Mouse (Mus musculus): ENCODE measurements around the gene Grsf1. TPM values are rescaled to one million over a fixed set of nuclear protein-coding genes. Genes with fewer than 3 reads are reported as not detected.

Grsf1 gene
- polyA plus RNA-seq, 1 experiment = 12.0 TPM

DNA sequence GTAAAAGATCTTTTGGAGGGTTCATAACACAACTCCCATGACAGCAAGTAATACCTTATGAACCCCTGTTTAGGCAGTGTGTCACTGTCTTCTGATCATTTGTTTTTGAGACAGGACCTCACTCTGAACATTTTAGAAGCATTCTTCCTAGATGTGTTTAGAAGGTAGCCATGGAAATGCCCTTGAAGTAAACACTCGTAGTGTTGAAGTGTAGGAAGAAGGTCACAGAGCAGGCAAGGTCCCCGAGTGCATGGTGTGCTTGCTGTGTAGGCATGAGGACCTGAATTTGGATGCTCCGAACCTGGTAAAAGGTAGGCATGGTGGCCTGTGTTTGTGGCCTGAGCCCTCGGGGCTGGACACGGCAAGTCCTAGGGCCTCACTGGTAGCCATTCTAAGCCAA, 44.4 kb downstream of the Grsf1 start:
- no peak for DNase-seq (ENCODE audit: low read depth in 1 of 2, low spot score in 2 of 2)
- H3K36me3 ChIP-seq (ENCODE audit: control insufficient read depth, insufficient read depth, low read length) = peaks cover 3% of the 10 kb centered on the region
- no peak overlapping the region for H3K4me3 ChIP-seq (ENCODE audit: extremely low read depth, insufficient read depth, insufficient read length)
- no peaks in the 10 kb centered on the region for H3K27me3 ChIP-seq (ENCODE audit: control insufficient read depth, insufficient read depth, low read length)
- H3K27ac ChIP-seq (ENCODE audit: insufficient read depth, low read length) = no peak overlapping the region; the same call in 1 of the 2 replicates
- TF ChIP-seq POLR2A (IDR thresholded peaks at IDR 0.05; ENCODE audit: low read depth, low read length) = no peak
- no peak for TF ChIP-seq CTCF (IDR thresholded peaks at IDR 0.05; ENCODE audit: extremely low read depth, insufficient read depth, insufficient read length, insufficient replicate concordance)
- 87% methylated on average over 5 of the region's 5 CpGs for WGBS
- no peaks in the 10 kb centered on the region for H3K4me1 ChIP-seq (ENCODE audit: control insufficient read depth, insufficient read depth, insufficient read length)

DNA sequence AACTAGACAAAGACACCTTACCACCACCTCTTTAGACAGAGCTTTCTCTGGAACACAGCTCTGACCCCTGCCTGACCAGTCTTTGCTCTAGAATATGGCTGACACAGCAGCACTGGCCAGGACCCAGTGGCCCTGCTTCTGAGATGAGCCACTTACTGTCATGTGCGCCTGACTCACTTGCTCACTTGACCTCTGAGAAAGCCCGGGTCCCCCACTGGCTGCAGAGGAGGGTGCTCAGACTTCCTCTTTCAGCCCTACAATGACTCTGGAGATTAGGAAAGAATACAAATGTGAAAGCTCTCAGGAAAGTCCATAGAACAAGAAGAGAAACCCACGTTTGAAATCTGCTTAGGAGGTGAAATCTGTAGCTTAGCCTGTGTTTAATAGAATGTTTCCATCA, 45.1 kb downstream of the Grsf1 start:
- Histone ChIP-seq H3K36me3 (ENCODE audit: control insufficient read depth, insufficient read depth, low read length) (peaks cover 3% of the 10 kb centered on the region), H3K4me3 (ENCODE audit: extremely low read depth, insufficient read depth, insufficient read length) (no peak overlapping the region), H3K27ac (ENCODE audit: insufficient read depth, low read length) (peak overlapping the region; percentile 38; the same call in 1 of the 2 replicates), H3K4me1 (ENCODE audit: control insufficient read depth, insufficient read depth, insufficient read length) (no peaks in the 10 kb centered on the region), H3K27me3 (ENCODE audit: control insufficient read depth, insufficient read depth, low read length) (no peaks in the 10 kb centered on the region)
- 30% methylated on average over 3 of the region's 3 CpGs for WGBS
- TF ChIP-seq POLR2A (IDR thresholded peaks at IDR 0.05; ENCODE audit: low read depth, low read length) (no peak), CTCF (IDR thresholded peaks at IDR 0.05; ENCODE audit: extremely low read depth, insufficient read depth, insufficient read length, insufficient replicate concordance) (no peak)
- DNase-seq (ENCODE audit: low read depth in 1 of 2, low spot score in 2 of 2) = peak in 1 of 2 experiments; percentile 11

DNA sequence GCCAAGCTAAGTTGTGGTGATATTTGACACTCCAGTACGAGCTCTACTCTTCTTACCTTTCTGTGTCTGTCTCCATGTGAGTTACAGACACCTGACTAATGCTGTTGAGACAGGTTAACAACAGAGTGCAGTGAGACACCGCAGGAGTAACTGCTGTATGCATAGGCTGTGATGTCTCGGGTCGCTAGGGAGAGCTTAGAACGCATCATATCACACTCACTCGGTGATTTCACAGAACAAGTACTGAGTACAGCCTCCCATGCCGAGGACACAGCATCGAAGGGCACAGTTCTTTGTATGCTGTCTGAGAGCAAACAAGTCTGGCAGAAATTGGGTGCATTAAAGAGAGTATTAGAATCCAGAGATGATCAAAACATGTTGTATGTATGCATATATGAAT, 46.0 kb downstream of the Grsf1 start:
- H3K27ac ChIP-seq (ENCODE audit: insufficient read depth, low read length) = no peak overlapping the region
- TF ChIP-seq POLR2A (IDR thresholded peaks at IDR 0.05; ENCODE audit: low read depth, low read length) (no peak), CTCF (IDR thresholded peaks at IDR 0.05; ENCODE audit: extremely low read depth, insufficient read depth, insufficient read length, insufficient replicate concordance) (no peak)
- 95% methylated on average over 8 of the region's 8 CpGs for WGBS
- H3K4me1 ChIP-seq (ENCODE audit: control insufficient read depth, insufficient read depth, insufficient read length) = no peaks in the 10 kb centered on the region
- H3K4me3 ChIP-seq (ENCODE audit: extremely low read depth, insufficient read depth, insufficient read length) = no peak overlapping the region
- no peak for DNase-seq (ENCODE audit: low read depth in 1 of 2, low spot score in 2 of 2)
- peaks cover 3% of the 10 kb centered on the region for H3K36me3 ChIP-seq (ENCODE audit: control insufficient read depth, insufficient read depth, low read length)
- no peaks in the 10 kb centered on the region for H3K27me3 ChIP-seq (ENCODE audit: control insufficient read depth, insufficient read depth, low read length)

DNA sequence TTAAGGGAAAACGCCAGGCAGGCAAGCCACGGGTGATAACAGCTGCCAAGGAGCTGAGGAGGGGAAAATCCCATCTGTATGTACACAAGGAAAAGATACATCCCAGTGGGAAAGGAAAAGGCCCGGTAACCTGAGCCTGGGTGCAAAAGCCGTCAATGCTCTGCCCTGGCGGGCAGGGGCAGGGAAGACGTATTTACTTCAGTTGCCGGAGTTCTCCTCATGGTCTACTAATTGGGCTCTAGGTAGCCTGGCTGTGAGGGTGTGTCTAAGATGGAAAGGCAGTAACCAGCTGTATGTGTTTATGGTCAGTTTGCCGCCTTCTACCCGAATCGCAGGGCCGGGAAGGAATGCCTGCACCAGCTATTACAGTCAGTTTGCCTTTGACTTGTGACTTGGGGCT, 46.8 kb downstream of the Grsf1 start:
- no peak for DNase-seq (ENCODE audit: low read depth in 1 of 2, low spot score in 2 of 2)
- H3K36me3 ChIP-seq (ENCODE audit: control insufficient read depth, insufficient read depth, low read length) = peaks cover 1% of the 10 kb centered on the region
- WGBS = 93% methylated on average over 11 of the region's 11 CpGs
- TF ChIP-seq CTCF (IDR thresholded peaks at IDR 0.05; ENCODE audit: extremely low read depth, insufficient read depth, insufficient read length, insufficient replicate concordance) (no peak), POLR2A (IDR thresholded peaks at IDR 0.05; ENCODE audit: low read depth, low read length) (no peak)
- H3K27me3 ChIP-seq (ENCODE audit: control insufficient read depth, insufficient read depth, low read length) = no peaks in the 10 kb centered on the region
- no peak overlapping the region for H3K4me3 ChIP-seq (ENCODE audit: extremely low read depth, insufficient read depth, insufficient read length)
- H3K4me1 ChIP-seq (ENCODE audit: control insufficient read depth, insufficient read depth, insufficient read length) = no peaks in the 10 kb centered on the region
- no peak overlapping the region for H3K27ac ChIP-seq (ENCODE audit: insufficient read depth, low read length)

DNA sequence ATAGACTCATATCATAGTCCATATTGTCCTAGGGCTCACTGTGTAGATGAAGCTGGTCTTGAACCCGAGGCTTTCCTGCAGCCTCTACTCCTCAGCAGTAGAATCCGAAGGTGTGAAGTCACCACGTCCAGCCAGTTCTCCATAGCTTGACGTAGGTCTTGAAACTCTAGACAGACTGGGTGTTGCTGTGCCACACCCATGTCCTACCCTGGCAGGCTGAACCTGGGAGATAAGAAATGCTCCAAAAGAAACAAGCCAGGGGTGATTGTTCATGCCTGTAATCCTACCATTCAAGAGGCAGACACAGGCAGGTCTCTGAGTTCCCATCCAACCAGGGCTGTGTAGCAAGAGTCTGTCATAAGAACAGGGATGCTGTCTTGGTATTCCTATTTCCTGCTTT, 48.4 kb downstream of the Grsf1 start:
- Histone ChIP-seq H3K36me3 (ENCODE audit: control insufficient read depth, insufficient read depth, low read length) (no peaks in the 10 kb centered on the region; the same call in 1 of the 2 replicates), H3K27me3 (ENCODE audit: control insufficient read depth, insufficient read depth, low read length) (no peaks in the 10 kb centered on the region), H3K4me1 (ENCODE audit: control insufficient read depth, insufficient read depth, insufficient read length) (no peaks in the 10 kb centered on the region), H3K4me3 (ENCODE audit: extremely low read depth, insufficient read depth, insufficient read length) (no peak overlapping the region), H3K27ac (ENCODE audit: insufficient read depth, low read length) (no peak overlapping the region)
- 85% methylated on average over 4 of the region's 4 CpGs for whole genome bisulfite sequencing
- TF ChIP-seq POLR2A (IDR thresholded peaks at IDR 0.05; ENCODE audit: low read depth, low read length) (no peak), CTCF (IDR thresholded peaks at IDR 0.05; ENCODE audit: extremely low read depth, insufficient read depth, insufficient read length, insufficient replicate concordance) (no peak)
- no peak for DNase-seq (ENCODE audit: low read depth in 1 of 2, low spot score in 2 of 2)

DNA sequence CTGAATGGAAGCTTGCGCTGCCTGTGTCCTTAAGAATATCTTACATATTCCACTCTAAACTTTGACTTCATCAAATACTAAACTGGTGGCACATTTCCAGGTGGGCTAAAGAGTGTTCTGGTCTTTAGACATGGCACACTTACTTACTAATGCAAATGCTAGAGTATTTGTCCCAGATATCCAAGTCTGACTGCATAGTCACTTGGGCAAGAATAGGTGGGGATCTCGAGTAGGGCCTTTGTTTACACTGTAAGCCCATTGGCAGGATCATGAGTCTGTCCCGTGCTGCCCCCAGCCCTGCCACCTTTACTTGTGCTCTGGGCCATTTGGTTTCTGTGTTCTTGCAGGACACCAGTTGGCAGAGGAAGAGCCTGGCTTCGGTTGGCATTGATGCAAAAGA, 59.0 kb downstream of the Grsf1 start:
- no peak overlapping the region for H3K4me3 ChIP-seq (ENCODE audit: extremely low read depth, insufficient read depth, insufficient read length)
- peaks cover 10% of the 10 kb centered on the region; the same call in 1 of the 2 replicates for H3K36me3 ChIP-seq (ENCODE audit: control insufficient read depth, insufficient read depth, low read length)
- 89% methylated on average over 4 of the region's 4 CpGs for whole genome bisulfite sequencing
- TF ChIP-seq CTCF (IDR thresholded peaks at IDR 0.05; ENCODE audit: extremely low read depth, insufficient read depth, insufficient read length, insufficient replicate concordance) (no peak), POLR2A (IDR thresholded peaks at IDR 0.05; ENCODE audit: low read depth, low read length) (no peak)
- no peak overlapping the region for H3K27ac ChIP-seq (ENCODE audit: insufficient read depth, low read length)
- DNase-seq (ENCODE audit: low read depth in 1 of 2, low spot score in 2 of 2) = no peak
- H3K27me3 ChIP-seq (ENCODE audit: control insufficient read depth, insufficient read depth, low read length) = no peaks in the 10 kb centered on the region
- H3K4me1 ChIP-seq (ENCODE audit: control insufficient read depth, insufficient read depth, insufficient read length) = no peaks in the 10 kb centered on the region

DNA sequence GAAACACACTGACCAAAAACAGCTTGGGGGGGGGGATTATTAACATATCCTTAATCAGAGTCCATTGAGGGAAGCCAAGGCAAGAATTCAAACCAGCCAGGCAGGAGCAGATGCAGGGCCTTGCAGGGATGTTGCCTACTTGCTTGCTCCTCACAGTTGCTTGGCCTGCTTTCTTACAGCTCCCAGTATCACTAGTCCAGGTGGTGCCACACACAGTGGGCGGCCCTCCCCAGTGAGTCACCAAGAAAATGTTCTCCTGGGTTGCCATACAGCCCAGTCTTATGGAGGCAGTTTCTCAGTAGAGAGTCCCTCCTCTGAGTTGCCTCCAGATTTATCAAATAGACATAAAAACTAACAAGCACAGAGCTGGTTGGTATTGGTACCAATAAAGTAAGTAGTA, 61.8 kb downstream of the Grsf1 start:
- Histone ChIP-seq H3K36me3 (ENCODE audit: control insufficient read depth, insufficient read depth, low read length) (peaks cover 4% of the 10 kb centered on the region; the same call in 1 of the 2 replicates), H3K4me1 (ENCODE audit: control insufficient read depth, insufficient read depth, insufficient read length) (no peaks in the 10 kb centered on the region), H3K4me3 (ENCODE audit: extremely low read depth, insufficient read depth, insufficient read length) (no peak overlapping the region), H3K27me3 (ENCODE audit: control insufficient read depth, insufficient read depth, low read length) (no peaks in the 10 kb centered on the region), H3K27ac (ENCODE audit: insufficient read depth, low read length) (no peak overlapping the region)
- no peak for DNase-seq (ENCODE audit: low read depth in 1 of 2, low spot score in 2 of 2)
- WGBS = 87% methylated on average over 1 of the region's 1 CpGs
- TF ChIP-seq CTCF (IDR thresholded peaks at IDR 0.05; ENCODE audit: extremely low read depth, insufficient read depth, insufficient read length, insufficient replicate concordance) (no peak), POLR2A (IDR thresholded peaks at IDR 0.05; ENCODE audit: low read depth, low read length) (no peak)

Other genes with a start within 250 kb of the Grsf1 start
- not detected in 2 replicates for gene Ambn, start 220.2 kb downstream of the Grsf1 start, polyA plus RNA-seq (2012; rRNA removed)
- not detected in 2 replicates for gene Enam, start 188.2 kb downstream of the Grsf1 start, polyA plus RNA-seq (2012; rRNA removed)
- 383 and 430 TPM in 2 replicates for gene Jchain, start 148.3 kb downstream of the Grsf1 start, polyA plus RNA-seq (2012; rRNA removed)
- gene Utp3, start 121.7 kb downstream of the Grsf1 start, polyA plus RNA-seq (2012; rRNA removed) = 9.3 and 14.0 TPM in 2 replicates
- 3.7 and 4.7 TPM in 2 replicates for gene Rufy3, start 111.1 kb downstream of the Grsf1 start, polyA plus RNA-seq (2012; rRNA removed)
- gene Mob1b, start 44.7 kb upstream of the Grsf1 start, polyA plus RNA-seq (2012; rRNA removed) = 1.1 and 1.3 TPM in 2 replicates
- gene Dck, start 88.8 kb upstream of the Grsf1 start, polyA plus RNA-seq (2012; rRNA removed) = 6.7 and 8.6 TPM in 2 replicates
- 0.14 TPM in 2 replicates for gene Slc4a4, start 210.6 kb upstream of the Grsf1 start, polyA plus RNA-seq (2012; rRNA removed)